Comparison of ENCODE assay signal across 20 mouse cellular contexts in genomic region chr16:76022181-76022580, GRCm38 (mm10). TPM values are rescaled to one million over a fixed set of nuclear protein-coding genes. Genes with fewer than 3 reads are reported as not detected.
DNase-seq lines count a peak whose midpoint lies in the region; ATAC-seq and TF ChIP-seq lines count a peak whose summit lies in the region.
"Had no signal": no experiment of that assay in that cellular context is flagged by ENCODE, and none has a peak within 500 bp of the region (broad histone marks: within the 10 kb centered on the region; RNA-seq: fewer than 3 reads in every experiment).

Samsn1 (minus strand) TSS chr16:76022281.

- H3K4me1 ChIP-seq in G1E (ENCODE audit: insufficient read depth, low read depth, low read length), result peaks cover 16% of the 10 kb centered on the region; the same call in 1 of the 2 replicates
- H3K4me1 ChIP-seq in bone marrow macrophage, adult 2 months (ENCODE audit: control insufficient read depth, insufficient read depth, low read length), result no peaks in the 10 kb centered on the region
- H3K4me1 ChIP-seq in liver, embryonic 12.5 days, result no peaks in the 10 kb centered on the region
- H3K4me1 ChIP-seq in kidney, adult 2 months (ENCODE audit: control insufficient read depth, insufficient read depth, low read length), result no peaks in the 10 kb centered on the region
- H3K4me1 ChIP-seq: forebrain, embryonic 15.5 days; hindbrain, embryonic 10.5 days; limb, embryonic 15.5 days; megakaryocyte, embryonic 14.5 days had no signal

- DNase-seq in G1E (ENCODE audit: low spot score), result no peak
- no peak for DNase-seq in left cerebral cortex, postnatal 14 days (ENCODE audit: low spot score in 2 of 2)
- no peak for DNase-seq in kidney, adult 2 months
- DNase-seq in lung, postnatal 25 days (ENCODE audit: low spot score), result no peak
- DNase-seq: adrenal gland, postnatal 25 days; cerebellum, adult 18-20 months; cerebellum, postnatal 25 days; gastrocnemius, postnatal 25 days; kidney, adult 11 months; right cerebral cortex, postnatal 25 days had no signal

- intact Hi-C loops in left cerebral cortex, postnatal 14 days (cut with DNase I), result no loop called here

- TF ChIP-seq CTCF in G1E (IDR thresholded peaks at IDR 0.05; ENCODE audit: low read depth, low read length), result no peak
- TF ChIP-seq CTCF in bone marrow macrophage, adult 2 months (IDR thresholded peaks at IDR 0.05; ENCODE audit: low read depth, low read length), result no peak
- no peak for TF ChIP-seq CTCF in kidney, adult 2 months (conservative IDR thresholded peaks at IDR 0.05; ENCODE audit: insufficient read depth, insufficient read length, low read depth, low read length)

- H3K36me3 ChIP-seq in G1E (replicated peaks), result no peaks in the 10 kb centered on the region
- no peaks in the 10 kb centered on the region for H3K36me3 ChIP-seq in liver, embryonic 12.5 days
- H3K36me3 ChIP-seq in kidney, adult 2 months (ENCODE audit: control insufficient read depth, insufficient read depth, low read length), result no peaks in the 10 kb centered on the region
- H3K36me3 ChIP-seq: forebrain, embryonic 15.5 days; hindbrain, embryonic 10.5 days; limb, embryonic 15.5 days had no signal

- WGBS in liver, embryonic 12.5 days (ENCODE audit: insufficient replicate concordance), result 78% methylated on average over 7 of the region's 7 CpGs
- 83% methylated on average over 7 of the region's 7 CpGs for WGBS in kidney, adult 2 months

- no peak within 1 kb of the TSS for H3K4me3 ChIP-seq in G1E (ENCODE audit: low read depth, low read length)
- no peak within 1 kb of the TSS for H3K4me3 ChIP-seq in bone marrow macrophage, adult 2 months (ENCODE audit: insufficient read depth, low read length)
- no peak within 1 kb of the TSS for H3K4me3 ChIP-seq in liver, embryonic 12.5 days
- H3K4me3 ChIP-seq in kidney, adult 2 months (ENCODE audit: insufficient read depth, low read depth, low read length), result no peak within 1 kb of the TSS
- H3K4me3 ChIP-seq: forebrain, embryonic 15.5 days; hindbrain, embryonic 10.5 days; limb, embryonic 15.5 days; megakaryocyte, embryonic 14.5 days had no signal

- no peak within 1 kb of the TSS for H3K9ac ChIP-seq in liver, embryonic 12.5 days
- H3K9ac ChIP-seq: forebrain, embryonic 15.5 days; limb, embryonic 15.5 days had no signal

- H3K27me3 ChIP-seq in G1E (ENCODE audit: insufficient read depth, low read length), result no peaks in the 10 kb centered on the region
- no peaks in the 10 kb centered on the region for H3K27me3 ChIP-seq in liver, embryonic 12.5 days (replicated peaks)
- H3K27me3 ChIP-seq in kidney, adult 2 months (replicated peaks; ENCODE audit: control insufficient read depth, insufficient read depth, low read length), result no peaks in the 10 kb centered on the region
- H3K27me3 ChIP-seq: forebrain, embryonic 15.5 days; limb, embryonic 15.5 days; megakaryocyte, embryonic 14.5 days had no signal

- no peak within 1 kb of the TSS for H3K4me2 ChIP-seq in liver, embryonic 12.5 days
- H3K4me2 ChIP-seq: forebrain, embryonic 15.5 days; limb, embryonic 15.5 days had no signal

- H3K9me3 ChIP-seq in G1E (replicated peaks), result peaks cover 3% of the 10 kb centered on the region
- H3K9me3 ChIP-seq in liver, embryonic 12.5 days (replicated peaks), result no peaks in the 10 kb centered on the region
- H3K9me3 ChIP-seq: forebrain, embryonic 15.5 days; hindbrain, embryonic 10.5 days; limb, embryonic 15.5 days; megakaryocyte, embryonic 14.5 days had no signal

- no peak for ATAC-seq in G1E (ENCODE audit: extremely low read depth, insufficient number of reproducible peaks, low FRiP score, poor library complexity, severe bottlenecking)
- no peak for ATAC-seq in liver, embryonic 12.5 days
- ATAC-seq in megakaryocyte-erythroid progenitor cell, adult 5-6 weeks (replicated peaks; ENCODE audit: low FRiP score, low TSS enrichment, poor library complexity, severe bottlenecking), result no peak
- ATAC-seq: forebrain, embryonic 15.5 days; hindbrain, postnatal 0 days; midbrain, embryonic 16.5 days had no signal

- no peak within 1 kb of the TSS for H3K27ac ChIP-seq in bone marrow macrophage, adult 2 months (ENCODE audit: insufficient read depth, low read depth, low read length)
- no peak within 1 kb of the TSS for H3K27ac ChIP-seq in liver, embryonic 12.5 days
- H3K27ac ChIP-seq in kidney, adult 2 months (ENCODE audit: insufficient read depth, low read depth, low read length), result no peak within 1 kb of the TSS
- H3K27ac ChIP-seq: forebrain, embryonic 15.5 days; hindbrain, embryonic 10.5 days; hindbrain, postnatal 0 days; kidney, postnatal 0 days; limb, embryonic 15.5 days had no signal

- TF ChIP-seq POLR2A in bone marrow macrophage, adult 2 months (IDR thresholded peaks at IDR 0.05; ENCODE audit: borderline replicate concordance, low read depth, low read length), result no peak
- TF ChIP-seq POLR2A in kidney, adult 2 months (IDR thresholded peaks at IDR 0.05; ENCODE audit: low read depth, low read length), result no peak

RNA-seq across cellular contexts. Expression of gene Samsn1, which starts in this region (rescaled TPM):
- total RNA-seq in G1E (2014; fragmentation: Nextera tagmentation) (257 and 280 TPM in 2 replicates), G1E (2017) (451 and 453 TPM in 2 replicates)
- 4.3 and 5.7 TPM in 2 replicates for polyA plus RNA-seq in G1E (2012)
- 22.2 and 26.0 TPM in 2 replicates for polyA plus RNA-seq in bone marrow macrophage, adult 2 months (2012; ENCODE audit: insufficient read depth, insufficient read length, missing spikeins)
- 17.6 and 17.7 TPM in 2 replicates for polyA plus RNA-seq in liver, embryonic 12.5 days (2016; fragmentation: Nextera tagmentation; extraction: Ambion mirVana)
- 69.8 and 79.7 TPM in 2 replicates for total RNA-seq in megakaryocyte-erythroid progenitor cell, adult 5-6 weeks (2014; fragmentation: Nextera tagmentation)
- 157 and 246 TPM in 2 replicates for total RNA-seq in megakaryocyte-erythroid progenitor cell, adult 5-6 weeks (2017)
- total RNA-seq in left cerebral cortex, postnatal 14 days (2021), result 1 to 10 TPM; 1.3 to 1.6 TPM
- polyA plus RNA-seq in kidney, adult 2 months (2012; rRNA removed), result 0.27 and 1.1 TPM in 2 replicates

Comparison
In these comparisons a context has a peak if more than half of its experiments do, and no peak if none do; other contexts are left out.
1. RNA of gene Samsn1 (total RNA-seq): 257 to 453 TPM in G1E and 69.8 to 246 TPM in megakaryocyte-erythroid progenitor cell, adult 5-6 weeks; 1.3 to 1.6 TPM in left cerebral cortex, postnatal 14 days; every median in the first group is over 10 times any median in the second.